Mouse (Mus musculus) liver, postnatal 0 days (tissue): Measurements from ENCODE around the gene Reg3b.

Experiments used
- CTCF ChIP-seq: sonication (generic); IDR thresholded peaks from 2 replicates; pipeline ENCODE4 v1.5.1; 2016; ENCODE audit warnings: antibody characterized with exemption, low read depth
- EP300 ChIP-seq: IDR thresholded peaks from 2 replicates; pipeline ENCODE4 v1.6.1; 2016; ENCODE audit warnings: antibody characterized with exemption, low read depth, mild to moderate bottlenecking

DNA sequence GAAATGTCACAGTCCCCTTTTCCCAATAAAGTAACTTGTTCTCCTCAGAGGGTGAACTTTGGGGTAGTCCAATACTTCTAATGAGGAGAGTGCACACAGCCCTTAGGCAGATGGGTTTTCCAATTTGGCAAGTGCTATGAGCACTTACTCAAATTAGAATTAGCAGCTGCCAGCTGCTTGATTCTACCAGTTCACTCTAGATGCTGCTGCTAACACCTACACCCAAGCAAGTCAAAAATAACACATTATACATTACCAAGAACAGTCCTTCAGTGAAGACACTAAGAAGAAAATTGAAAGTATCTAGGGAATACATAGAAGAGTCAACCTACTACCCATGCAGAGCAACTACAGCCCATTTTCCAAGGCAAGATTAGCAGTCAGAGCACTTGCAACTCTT lies 30.2 kb upstream of the Reg3b start:
- TF ChIP-seq CTCF (no peak), EP300 (no peak)
